Mouse (Mus musculus): Measurements from ENCODE around the gene Mtx1.

GRCm38 (mm10) chr3:89206695-89207094 lies 20.2 kb downstream of the Mtx1 start:
- no peak for TF ChIP-seq EP300 (IDR thresholded peaks at IDR 0.05; ENCODE audit: low read depth)
- no peak for TF ChIP-seq CTCF (IDR thresholded peaks at IDR 0.05; ENCODE audit: low read depth)
